Mouse (Mus musculus) heart, postnatal 0 days (tissue): ENCODE results near the gene Ugt1a8. TPM values are rescaled to one million over a fixed set of nuclear protein-coding genes. Genes with fewer than 3 reads are reported as not detected.

Source experiments
- ATAC-seq: fragments of 200-750 bp; cut with Nextera tagmentation; 2 replicates; pipeline ENCODE4 v1.8.0; 2017; ENCODE audit warnings: low read depth, moderate number of reproducible peaks, moderate library complexity; ENCODE audit not compliant: insufficient read depth
- DNase-seq: peaks from one replicate; pipeline ENCODE4 v3.0.0-alpha.2; 2016; ENCODE audit warnings: low spot score
- H3K27ac ChIP-seq: fragments of 300-500 bp; sonication (generic); 2 replicates; pipeline ENCODE4 v1.5.1; 2014; ENCODE audit warnings: low read depth, mild to moderate bottlenecking
- H3K27me3 ChIP-seq: fragments of 300-500 bp; sonication (generic); 2 replicates; pipeline ENCODE4 v1.6.1; 2014; ENCODE audit warnings: low read length, mixed read lengths; ENCODE audit not compliant: control insufficient read depth, insufficient read depth
- H3K36me3 ChIP-seq: fragments of 300-500 bp; sonication (generic); replicated peaks from 2 replicates; pipeline ENCODE4 v1.6.1; 2014; ENCODE audit warnings: low read length, mixed read lengths; ENCODE audit not compliant: control insufficient read depth, insufficient read depth
- H3K4me1 ChIP-seq: fragments of 300-500 bp; sonication (generic); 2 replicates; pipeline ENCODE4 v1.6.1; 2014; ENCODE audit warnings: antibody characterized with exemption; ENCODE audit not compliant: control insufficient read depth, insufficient read depth
- H3K4me2 ChIP-seq: fragments of 300-500 bp; sonication (generic); 2 replicates; pipeline ENCODE4 v1.6.1; 2014; ENCODE audit warnings: low read depth, mild to moderate bottlenecking, low read length, moderate library complexity
- H3K4me3 ChIP-seq: fragments of 300-500 bp; sonication (generic); 2 replicates; pipeline ENCODE4 v1.5.1; 2014; ENCODE audit warnings: low read depth, low read length
- H3K9ac ChIP-seq: fragments of 300-500 bp; sonication (generic); replicated peaks from 2 replicates; pipeline ENCODE4 v1.6.1; 2014; ENCODE audit warnings: low read depth, low read length, mixed read lengths
- H3K9me3 ChIP-seq: fragments of 300-500 bp; sonication (generic); replicated peaks from 2 replicates; pipeline ENCODE4 v1.6.1; 2016; ENCODE audit warnings: low read length; ENCODE audit not compliant: control insufficient read depth
- CTCF ChIP-seq: IDR thresholded peaks from 2 replicates; pipeline ENCODE4 v1.5.1; 2016; ENCODE audit warnings: antibody characterized with exemption, control low read depth, low read depth
- EP300 ChIP-seq: IDR thresholded peaks from 2 replicates; pipeline ENCODE4 v1.6.1; 2016; ENCODE audit warnings: antibody characterized with exemption, low read depth
- WGBS: fragments of 180-500 bp; shearing (Covaris S2); extraction: QIAGEN DNeasy Blood & Tissue Kit; methylation state at CpG from one replicate; pipeline ENCODE4 v1.1.7; 2014; 5-methylcytosine and 5-hydroxymethylcytosine counted together
- polyA plus RNA-seq: library from polyadenylated mRNA; unstranded; fragments of >200 nt; fragmentation: Nextera tagmentation; extraction: Ambion mirVana; gene quantifications from 2 replicates; pipeline ENCODE4 v1.2.1, GENCODE M21; 2015
- total RNA-seq: library from RNA; depleted of rRNA; stranded (reverse); fragments of >200 nt; gene quantifications from 2 replicates; pipeline ENCODE4 v1.2.3, GENCODE M21; 2014; ENCODE audit warnings: low replicate concordance

Gene Ugt1a8
- total and polyA plus RNA-seq, 2 experiments from 2014 or later: not detected

DNA sequence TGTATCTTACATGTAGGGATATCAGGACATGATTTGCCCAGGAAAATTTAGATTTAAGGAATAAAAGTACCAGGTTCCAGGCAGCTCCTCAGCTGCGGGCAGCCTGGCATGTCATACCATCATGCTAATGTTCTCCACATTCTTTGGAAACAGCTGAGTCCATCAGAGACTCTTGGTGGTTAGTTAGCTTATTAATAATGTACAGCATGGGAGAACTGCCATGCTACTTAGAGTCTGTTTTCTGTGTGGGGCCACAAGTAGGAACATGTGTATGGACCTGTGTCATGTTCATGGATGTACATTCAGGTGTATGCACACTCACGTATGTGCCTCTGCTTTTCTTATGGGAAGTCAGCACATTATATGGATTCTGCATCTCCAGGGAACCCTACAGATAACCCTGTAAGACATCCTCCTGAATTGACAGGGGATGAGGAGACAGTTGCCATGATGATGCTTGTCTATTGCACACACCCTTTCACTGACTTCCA lies 126.9 kb downstream of the Ugt1a8 start:
- H3K27ac ChIP-seq: no peak overlapping the region
- TF ChIP-seq EP300 (no peak), CTCF (no peak)
- no peak overlapping the region for H3K9ac ChIP-seq
- H3K4me3 ChIP-seq: no peak overlapping the region
- DNase-seq (peak; percentile 4), ATAC-seq (no peak)
- no peaks in the 10 kb centered on the region for H3K27me3 ChIP-seq
- H3K36me3 ChIP-seq: no peaks in the 10 kb centered on the region
- peaks cover 61% of the 10 kb centered on the region for H3K9me3 ChIP-seq
- WGBS: 63% methylated on average over 2 of the region's 2 CpGs
- H3K4me2 ChIP-seq: no peak overlapping the region
- H3K4me1 ChIP-seq: no peaks in the 10 kb centered on the region

DNA sequence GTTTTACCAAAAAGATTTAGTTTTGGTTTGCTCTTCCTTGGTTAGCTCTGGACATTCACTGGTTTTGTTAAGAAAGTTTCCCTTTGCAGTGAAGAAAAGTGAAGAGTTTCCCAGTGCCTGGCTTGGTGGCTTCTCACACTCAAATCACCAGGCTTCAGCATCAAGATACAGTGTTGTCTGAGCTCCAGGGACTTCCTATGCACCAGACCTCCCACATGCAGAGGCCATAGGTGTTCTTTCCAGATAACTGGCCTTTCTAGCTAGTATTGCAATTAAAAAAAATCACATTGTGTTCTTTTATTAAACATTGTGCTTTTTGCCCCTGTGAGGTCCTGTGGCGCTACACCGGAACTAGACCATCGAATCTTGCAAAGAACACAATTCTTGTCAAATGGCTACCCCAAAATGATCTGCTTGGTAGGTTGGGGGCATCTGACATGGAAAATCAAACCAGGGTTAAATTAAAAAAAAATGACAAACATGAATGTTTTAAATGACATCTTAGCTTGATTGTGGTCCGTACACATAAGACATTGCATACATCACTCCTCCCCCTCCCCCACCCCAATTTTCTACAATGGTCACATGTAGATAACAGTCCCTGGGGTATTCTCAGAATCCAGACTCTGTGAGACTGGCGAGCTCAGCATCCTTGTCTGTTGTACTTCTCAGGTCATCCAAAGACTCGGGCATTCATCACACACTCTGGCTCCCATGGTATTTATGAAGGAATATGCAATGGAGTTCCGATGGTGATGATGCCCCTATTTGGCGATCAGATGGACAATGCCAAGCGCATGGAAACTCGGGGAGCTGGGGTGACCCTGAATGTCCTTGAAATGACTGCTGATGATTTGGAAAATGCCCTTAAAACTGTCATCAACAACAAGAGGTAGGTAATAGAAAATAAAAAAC lies 128.1 kb downstream of the Ugt1a8 start:
- H3K9me3 ChIP-seq: peaks cover 61% of the 10 kb centered on the region
- no peak overlapping the region for H3K27ac ChIP-seq
- H3K4me3 ChIP-seq: no peak overlapping the region
- H3K36me3 ChIP-seq: no peaks in the 10 kb centered on the region
- no peaks in the 10 kb centered on the region for H3K27me3 ChIP-seq
- H3K9ac ChIP-seq: no peak overlapping the region
- 59% methylated on average over 10 of the region's 10 CpGs for WGBS
- H3K4me1 ChIP-seq: no peaks in the 10 kb centered on the region
- DNase-seq: peak; percentile 5
- no peak for TF ChIP-seq EP300
- TF ChIP-seq CTCF: no peak
- H3K4me2 ChIP-seq: no peak overlapping the region
- no peak for ATAC-seq

DNA sequence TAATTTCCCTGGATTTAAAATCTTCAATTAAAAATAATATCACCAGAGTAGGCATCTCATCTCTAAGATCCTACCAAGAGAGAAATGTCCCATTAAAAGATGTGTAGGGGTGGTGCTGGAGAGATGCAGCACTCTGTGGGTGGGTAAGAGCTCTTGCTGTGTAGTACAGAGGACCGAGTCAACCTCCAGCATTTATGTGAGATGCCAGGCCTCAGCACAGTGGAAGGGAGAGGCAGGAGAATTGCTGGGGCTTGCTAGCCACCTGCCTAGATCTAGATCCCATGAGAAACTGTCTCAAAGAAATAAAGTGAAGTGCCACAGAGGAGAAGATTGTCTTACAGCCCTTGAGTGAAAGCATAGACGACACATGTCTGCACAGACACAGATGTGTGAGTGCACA lies 128.9 kb downstream of the Ugt1a8 start:
- no peak overlapping the region for H3K9ac ChIP-seq
- no peaks in the 10 kb centered on the region for H3K27me3 ChIP-seq
- H3K36me3 ChIP-seq: no peaks in the 10 kb centered on the region
- no peak overlapping the region for H3K4me3 ChIP-seq
- no peak overlapping the region for H3K27ac ChIP-seq
- H3K9me3 ChIP-seq: peaks cover 57% of the 10 kb centered on the region
- H3K4me1 ChIP-seq: no peaks in the 10 kb centered on the region
- WGBS: 42% methylated on average over 2 of the region's 2 CpGs
- TF ChIP-seq CTCF (no peak), EP300 (no peak)
- no peak overlapping the region for H3K4me2 ChIP-seq
- DNase-seq: peak; percentile 4
- no peak for ATAC-seq

DNA sequence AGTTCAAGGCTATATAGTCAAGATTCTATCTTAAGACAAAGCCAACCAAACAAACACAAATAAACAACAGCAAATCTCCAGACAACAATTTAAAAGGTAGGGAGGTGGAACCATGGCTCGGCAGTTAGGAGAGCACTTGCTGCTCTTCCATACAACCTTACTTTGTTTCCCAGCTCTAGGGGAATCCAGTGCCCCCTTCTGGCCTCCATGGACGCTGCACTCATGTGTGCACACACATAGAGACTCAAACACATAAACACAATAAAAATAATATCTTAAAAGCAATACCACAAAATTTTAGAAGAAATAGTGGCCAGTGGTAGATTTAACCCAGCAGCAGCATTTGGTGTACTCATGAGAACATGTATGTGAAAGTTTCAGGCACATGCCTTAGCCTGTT lies 129.5 kb downstream of the Ugt1a8 start:
- ATAC-seq: no peak
- 48% methylated on average over 2 of the region's 2 CpGs for WGBS
- DNase-seq: peak; percentile 6

DNA sequence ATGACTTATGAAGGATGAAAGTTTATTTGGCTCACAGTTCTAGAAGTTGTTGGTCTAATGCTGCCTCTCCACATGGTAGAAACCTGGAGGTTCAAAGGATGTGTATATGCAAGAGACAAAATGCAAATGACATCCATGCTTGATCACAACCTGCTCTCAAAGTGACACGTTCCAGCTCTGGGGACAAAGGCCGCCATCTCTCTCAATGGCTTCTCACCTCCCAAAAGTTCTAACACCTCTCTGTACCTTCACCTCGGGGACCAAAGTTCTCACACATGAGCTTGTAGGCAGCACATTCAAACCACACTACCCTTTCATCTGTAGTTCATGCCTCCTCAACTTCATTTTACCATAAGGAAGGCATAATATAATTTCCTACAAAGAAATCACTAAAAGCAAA lies 130.0 kb downstream of the Ugt1a8 start:
- Histone ChIP-seq H3K4me1 (no peaks in the 10 kb centered on the region), H3K9ac (no peak overlapping the region), H3K4me2 (no peak overlapping the region), H3K4me3 (no peak overlapping the region), H3K36me3 (no peaks in the 10 kb centered on the region), H3K27ac (no peak overlapping the region), H3K9me3 (peaks cover 47% of the 10 kb centered on the region), H3K27me3 (no peaks in the 10 kb centered on the region)
- WGBS: 31% methylated on average over 3 of the region's 3 CpGs
- no peak for TF ChIP-seq CTCF
- no peak for TF ChIP-seq EP300
- DNase-seq (peak; percentile 8), ATAC-seq (no peak)

More for the DNA sequence above, 129.5 kb downstream of the Ugt1a8 start:
- Histone ChIP-seq H3K4me2 (no peak overlapping the region), H3K9ac (no peak overlapping the region), H3K36me3 (no peaks in the 10 kb centered on the region), H3K27me3 (no peaks in the 10 kb centered on the region), H3K4me1 (no peaks in the 10 kb centered on the region), H3K9me3 (peaks cover 51% of the 10 kb centered on the region), H3K4me3 (no peak overlapping the region), H3K27ac (no peak overlapping the region)
- TF ChIP-seq EP300 (no peak), CTCF (no peak)
